Mouse (Mus musculus) central nervous system, embryonic 11.5 days (tissue): Measurements from ENCODE around the gene Tlx2. TPM values are rescaled to one million over a fixed set of nuclear protein-coding genes. Genes with fewer than 3 reads are reported as not detected.

Experiments
- polyA plus RNA-seq: library from polyadenylated mRNA; depleted of rRNA; stranded (reverse); fragments of >200 nt; gene quantifications from 2 replicates; pipeline ENCODE4 v1.2.3, GENCODE M21; 2012; rRNA removed

The Tlx2 gene
- 4.1 and 7.5 TPM in 2 replicates for polyA plus RNA-seq

GRCm38 (mm10) chr6:83070247-83070310, at the start of gene Tlx2:
Gene Tlx2 (minus strand): TSS chr6:83070293.

GRCm38 (mm10) chr6:83115011-83115671, 45.0 kb upstream of the Tlx2 start, which contains the start of gene Mogs:
Gene Mogs (plus strand): TSS chr6:83115496.

GRCm38 (mm10) chr6:83108762-83109668, 38.9 kb upstream of the Tlx2 start, which contains the start of gene Mrpl53:
Gene Mrpl53 (plus strand): TSS chr6:83109040.

GRCm38 (mm10) chr6:83101316-83101687, 31.2 kb upstream of the Tlx2 start, which contains the start of the genes Ccdc142 and Gm42688:
Gene Ccdc142 (plus strand): TSS chr6:83101601.
Gene Gm42688 (plus strand): TSS chr6:83101617.

GRCm38 (mm10) chr6:83086121-83087035, 16.3 kb upstream of the Tlx2 start, which contains the start of gene Lbx2:
Gene Lbx2 (plus strand): TSS chr6:83086367.

GRCm38 (mm10) chr6:83077630-83078323, 7.7 kb upstream of the Tlx2 start, which contains the start of gene Pcgf1:
Gene Pcgf1 (plus strand): TSS chr6:83077869.

GRCm38 (mm10) chr6:83057790-83058189, 12.3 kb downstream of the Tlx2 start, which contains the start of gene Dqx1:
Gene Dqx1 (plus strand): TSS chr6:83057844.

GRCm38 (mm10) chr6:83054871-83055431, 15.1 kb downstream of the Tlx2 start, which contains the start of gene Htra2:
Gene Htra2 (minus strand): TSS chr6:83055273.

GRCm38 (mm10) chr6:83054074-83054851, 15.8 kb downstream of the Tlx2 start, which contains the start of gene Aup1:
Gene Aup1 (plus strand): TSS chr6:83054521.

GRCm38 (mm10) chr6:83033249-83034185, 36.6 kb downstream of the Tlx2 start, which contains the start of the genes Dok1 and Loxl3:
Gene Dok1 (minus strand): TSS chr6:83033471.
Gene Loxl3 (plus strand): TSS chr6:83034173.

Other genes with a start within 250 kb of the Tlx2 start
- 4.6 and 5.0 TPM in 2 replicates for gene Sema4f, start 130.5 kb downstream of the Tlx2 start, polyA plus RNA-seq
- 0.31 and 1.7 TPM in 2 replicates for gene M1ap, start 123.4 kb downstream of the Tlx2 start, polyA plus RNA-seq
- 7.7 and 8.2 TPM in 2 replicates for gene Dok1, start 36.8 kb downstream of the Tlx2 start, polyA plus RNA-seq
- 10.1 and 15.8 TPM in 2 replicates for gene Loxl3, start 36.1 kb downstream of the Tlx2 start, polyA plus RNA-seq
- gene Aup1, start 15.8 kb downstream of the Tlx2 start, polyA plus RNA-seq = 209 and 289 TPM in 2 replicates
- gene Htra2, start 15.0 kb downstream of the Tlx2 start, polyA plus RNA-seq = 70.4 and 80.9 TPM in 2 replicates
- 2.0 and 3.3 TPM in 2 replicates for gene Dqx1, start 12.4 kb downstream of the Tlx2 start, polyA plus RNA-seq
- 42.4 and 49.1 TPM in 2 replicates for gene Pcgf1, start 7.6 kb upstream of the Tlx2 start, polyA plus RNA-seq
- 0.59 and 1.2 TPM in 2 replicates for gene Lbx2, start 16.1 kb upstream of the Tlx2 start, polyA plus RNA-seq
- gene Ccdc142, start 31.3 kb upstream of the Tlx2 start, polyA plus RNA-seq = 4.1 and 5.1 TPM in 2 replicates
- gene Gm42688, start 31.3 kb upstream of the Tlx2 start, polyA plus RNA-seq = 4.2 and 4.9 TPM in 2 replicates
- gene Mrpl53, start 38.7 kb upstream of the Tlx2 start, polyA plus RNA-seq = 111 and 115 TPM in 2 replicates
- gene Mogs, start 45.2 kb upstream of the Tlx2 start, polyA plus RNA-seq = 47.3 and 47.7 TPM in 2 replicates
- gene Wbp1, start 51.3 kb upstream of the Tlx2 start, polyA plus RNA-seq = 201 and 275 TPM in 2 replicates
- 37.2 and 53.1 TPM in 2 replicates for gene Ino80b, start 55.1 kb upstream of the Tlx2 start, polyA plus RNA-seq
- 72.3 and 77.8 TPM in 2 replicates for gene Rtkn, start 65.2 kb upstream of the Tlx2 start, polyA plus RNA-seq
- gene Wdr54, start 86.1 kb upstream of the Tlx2 start, polyA plus RNA-seq = 13.5 and 17.0 TPM in 2 replicates
- 0.57 and 0.73 TPM in 2 replicates for gene 1700003E16Rik, start 86.1 kb upstream of the Tlx2 start, polyA plus RNA-seq
- gene Dctn1, start 95.6 kb upstream of the Tlx2 start, polyA plus RNA-seq = 142 and 229 TPM in 2 replicates
- gene Slc4a5, start 149.5 kb upstream of the Tlx2 start, polyA plus RNA-seq = 1.4 and 1.6 TPM in 2 replicates